In the genomic region with DNA sequence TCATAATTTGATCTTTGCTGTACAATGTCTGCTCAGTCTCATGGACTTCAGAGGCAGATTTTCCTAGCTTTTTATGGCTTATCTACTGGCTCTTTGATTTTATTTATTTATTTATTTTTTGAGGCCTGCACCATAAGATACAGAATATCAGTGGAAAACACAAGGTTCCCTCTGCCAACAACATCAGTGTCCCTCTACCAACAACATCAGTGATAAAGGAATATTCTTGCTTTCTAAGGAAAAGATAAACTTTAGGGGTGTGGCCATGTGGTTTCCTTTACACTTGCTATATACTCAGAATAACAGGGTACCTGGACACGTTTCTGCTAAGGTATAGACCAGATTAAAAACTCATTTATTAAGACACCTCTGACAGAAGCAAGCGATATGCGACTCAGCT, we compare ENCODE assay signal across 21 mouse cellular contexts. TPM values are rescaled to one million over a fixed set of nuclear protein-coding genes. Genes with fewer than 3 reads are reported as not detected.
DNase-seq lines count a peak whose midpoint lies in the region; ATAC-seq and TF ChIP-seq lines count a peak whose summit lies in the region.
"Had no signal": no experiment of that assay in that cellular context is flagged by ENCODE, and none has a peak within 500 bp of the region (broad histone marks: within the 10 kb centered on the region; RNA-seq: fewer than 3 reads in every experiment).

No protein-coding gene starts in this region.

- no peak for TF ChIP-seq EP300 in stomach, postnatal 0 days (optimal IDR thresholded peaks at IDR 0.05)

- H3K36me3 ChIP-seq in limb, embryonic 12.5 days, result no peaks in the 10 kb centered on the region
- no peaks in the 10 kb centered on the region for H3K36me3 ChIP-seq in limb, embryonic 10.5 days
- H3K36me3 ChIP-seq in liver, embryonic 16.5 days (ENCODE audit: control insufficient read depth, insufficient read depth), result no peaks in the 10 kb centered on the region; the same call in 1 of the 2 replicates
- H3K36me3 ChIP-seq in stomach, postnatal 0 days (ENCODE audit: control insufficient read depth, insufficient read depth, low read length), result no peaks in the 10 kb centered on the region
- H3K36me3 ChIP-seq in kidney, embryonic 15.5 days, result no peaks in the 10 kb centered on the region
- no peaks in the 10 kb centered on the region for H3K36me3 ChIP-seq in forebrain, embryonic 10.5 days (replicated peaks)
- H3K36me3 ChIP-seq: embryonic facial prominence, embryonic 13.5 days; hindbrain, embryonic 15.5 days; intestine, embryonic 15.5 days; limb, embryonic 15.5 days had no signal

- H3K4me1 ChIP-seq in limb, embryonic 12.5 days (replicated peaks), result 0 out of 2 replicates have a peak, but pooled peaks cover 5% of the 10 kb centered on the region
- H3K4me1 ChIP-seq in limb, embryonic 10.5 days, result peaks cover 10% of the 10 kb centered on the region
- peaks cover 21% of the 10 kb centered on the region for H3K4me1 ChIP-seq in liver, embryonic 16.5 days (ENCODE audit: control insufficient read depth, low read depth, low read length)
- no peaks in the 10 kb centered on the region for H3K4me1 ChIP-seq in stomach, postnatal 0 days (replicated peaks; ENCODE audit: control insufficient read depth, insufficient read depth)
- 0 out of 2 replicates have a peak, but pooled peaks cover 7% of the 10 kb centered on the region for H3K4me1 ChIP-seq in kidney, embryonic 15.5 days
- no peaks in the 10 kb centered on the region for H3K4me1 ChIP-seq in forebrain, embryonic 10.5 days
- H3K4me1 ChIP-seq: embryonic facial prominence, embryonic 13.5 days; hindbrain, embryonic 15.5 days; intestine, embryonic 15.5 days; limb, embryonic 15.5 days had no signal

- H3K27me3 ChIP-seq in limb, embryonic 12.5 days, result no peaks in the 10 kb centered on the region
- no peaks in the 10 kb centered on the region for H3K27me3 ChIP-seq in limb, embryonic 10.5 days (ENCODE audit: low read depth, poor library complexity, severe bottlenecking)
- H3K27me3 ChIP-seq in liver, embryonic 16.5 days (ENCODE audit: control insufficient read depth, insufficient read depth, low read depth, low read length), result no peaks in the 10 kb centered on the region
- no peaks in the 10 kb centered on the region for H3K27me3 ChIP-seq in stomach, postnatal 0 days (ENCODE audit: control insufficient read depth, insufficient read depth, low read length)
- no peaks in the 10 kb centered on the region for H3K27me3 ChIP-seq in kidney, embryonic 15.5 days
- no peaks in the 10 kb centered on the region for H3K27me3 ChIP-seq in forebrain, embryonic 10.5 days (ENCODE audit: poor library complexity, severe bottlenecking)
- H3K27me3 ChIP-seq: embryonic facial prominence, embryonic 13.5 days; hindbrain, embryonic 15.5 days; intestine, embryonic 15.5 days; limb, embryonic 15.5 days had no signal

- peak overlapping the region; percentile 35; the same call in 1 of the 2 replicates for H3K27ac ChIP-seq in limb, embryonic 12.5 days
- H3K27ac ChIP-seq in limb, embryonic 10.5 days, result no peak overlapping the region
- H3K27ac ChIP-seq in liver, embryonic 16.5 days (ENCODE audit: low read length), result peak overlapping the region; percentile 42
- peak overlapping the region; percentile 49; the same call in 1 of the 2 replicates for H3K27ac ChIP-seq in stomach, postnatal 0 days (replicated peaks)
- no peak overlapping the region for H3K27ac ChIP-seq in kidney, embryonic 15.5 days
- H3K27ac ChIP-seq in forebrain, embryonic 10.5 days, result no peak overlapping the region
- H3K27ac ChIP-seq: embryonic facial prominence, embryonic 13.5 days; hindbrain, embryonic 15.5 days; intestine, embryonic 15.5 days; layer of hippocampus, adult 2 months; limb, embryonic 15.5 days had no signal

- no peak overlapping the region for H3K4me3 ChIP-seq in limb, embryonic 12.5 days (replicated peaks)
- no peak overlapping the region for H3K4me3 ChIP-seq in limb, embryonic 10.5 days
- no peak overlapping the region for H3K4me3 ChIP-seq in liver, embryonic 16.5 days (ENCODE audit: low read depth, low read length)
- H3K4me3 ChIP-seq in stomach, postnatal 0 days (ENCODE audit: low read depth, low read length), result no peak overlapping the region
- no peak overlapping the region for H3K4me3 ChIP-seq in kidney, embryonic 15.5 days (replicated peaks)
- no peak overlapping the region for H3K4me3 ChIP-seq in forebrain, embryonic 10.5 days
- H3K4me3 ChIP-seq: embryonic facial prominence, embryonic 13.5 days; hindbrain, embryonic 15.5 days; intestine, embryonic 15.5 days; layer of hippocampus, adult 2 months; limb, embryonic 15.5 days had no signal

- no peak for TF ChIP-seq CTCF in stomach, postnatal 0 days (IDR thresholded peaks at IDR 0.05; ENCODE audit: low read depth)

- WGBS in limb, embryonic 12.5 days, result 65% methylated on average over 3 of the region's 3 CpGs
- WGBS in limb, embryonic 10.5 days, result 73% methylated on average over 3 of the region's 3 CpGs
- 27% methylated on average over 3 of the region's 3 CpGs for whole genome bisulfite sequencing in liver, embryonic 16.5 days (ENCODE audit: insufficient replicate concordance)
- 52% methylated on average over 3 of the region's 3 CpGs for WGBS in stomach, postnatal 0 days
- WGBS in kidney, embryonic 15.5 days, result 78% methylated on average over 3 of the region's 3 CpGs
- WGBS in forebrain, embryonic 10.5 days, result 90% methylated on average over 3 of the region's 3 CpGs

- no peak for ATAC-seq in limb, embryonic 12.5 days (ENCODE audit: insufficient number of reproducible peaks, insufficient read depth, low FRiP score, low TSS enrichment, low read depth)
- 0 out of 2 replicates have a peak, but pooled peaks have one; percentile 12 for ATAC-seq in liver, embryonic 16.5 days (ENCODE audit: low read depth)
- no peak for ATAC-seq in stomach, postnatal 0 days (ENCODE audit: low FRiP score, low TSS enrichment)
- ATAC-seq in kidney, embryonic 15.5 days (replicated peaks; ENCODE audit: low FRiP score), result no peak
- ATAC-seq: forebrain, embryonic 14.5 days; intestine, embryonic 15.5 days; lung, postnatal 0 days had no signal

- H3K9ac ChIP-seq in limb, embryonic 12.5 days (replicated peaks), result no peak overlapping the region
- H3K9ac ChIP-seq in liver, embryonic 16.5 days (ENCODE audit: low read depth, low read length), result no peak overlapping the region
- H3K9ac ChIP-seq in stomach, postnatal 0 days (ENCODE audit: low read length), result no peak overlapping the region
- no peak overlapping the region for H3K9ac ChIP-seq in kidney, embryonic 15.5 days
- H3K9ac ChIP-seq: hindbrain, embryonic 15.5 days; intestine, embryonic 15.5 days; limb, embryonic 15.5 days had no signal

- no peak overlapping the region for H3K4me2 ChIP-seq in limb, embryonic 12.5 days
- no peak overlapping the region for H3K4me2 ChIP-seq in liver, embryonic 16.5 days (ENCODE audit: low read depth, low read length)
- H3K4me2 ChIP-seq in stomach, postnatal 0 days (replicated peaks; ENCODE audit: low read depth), result no peak overlapping the region
- no peak overlapping the region for H3K4me2 ChIP-seq in kidney, embryonic 15.5 days
- H3K4me2 ChIP-seq: embryonic facial prominence, embryonic 13.5 days; hindbrain, embryonic 15.5 days; intestine, embryonic 15.5 days; limb, embryonic 15.5 days had no signal

- no peak for DNase-seq in limb, embryonic 10.5 days (ENCODE audit: low spot score)
- DNase-seq in c-Kit-positive CD71-positive TER-119-positive erythroid progenitor cells, embryonic 14.5 days (ENCODE audit: low spot score), result peak; percentile 42
- no peak for DNase-seq in stomach, postnatal 0 days (ENCODE audit: low spot score)
- no peak for DNase-seq in forebrain, embryonic 10.5 days (ENCODE audit: extremely low spot score, low spot score)
- DNase-seq in retina, embryonic 14.5 days (ENCODE audit: low spot score), result no peak
- DNase-seq: cerebellum, adult 2 months; cerebellum, postnatal 25 days; embryo, embryonic 11 days; kidney, adult 8-10 months; kidney, postnatal 14 days; right cerebral cortex, adult 18-20 months had no signal

- no peaks in the 10 kb centered on the region for H3K9me3 ChIP-seq in limb, embryonic 12.5 days
- H3K9me3 ChIP-seq in limb, embryonic 10.5 days (replicated peaks), result no peaks in the 10 kb centered on the region
- H3K9me3 ChIP-seq in liver, embryonic 16.5 days (replicated peaks; ENCODE audit: control insufficient read depth, low read length), result no peaks in the 10 kb centered on the region
- no peaks in the 10 kb centered on the region for H3K9me3 ChIP-seq in stomach, postnatal 0 days (ENCODE audit: control insufficient read depth, low read length)
- no peaks in the 10 kb centered on the region for H3K9me3 ChIP-seq in kidney, embryonic 15.5 days (replicated peaks)
- H3K9me3 ChIP-seq in forebrain, embryonic 10.5 days, result no peaks in the 10 kb centered on the region
- H3K9me3 ChIP-seq: embryonic facial prominence, embryonic 13.5 days; hindbrain, embryonic 15.5 days; intestine, embryonic 15.5 days; limb, embryonic 15.5 days had no signal

RNA-seq across cellular contexts. Expression of gene Ern1, which starts 48.3 kb away (rescaled TPM):
- 7.9 and 8.3 TPM in 2 replicates for polyA plus RNA-seq in limb, embryonic 12.5 days (2016; fragmentation: Nextera tagmentation; extraction: Ambion mirVana)
- polyA plus RNA-seq in limb, embryonic 10.5 days (2016; fragmentation: Nextera tagmentation; extraction: Ambion mirVana), result 7.4 and 8.2 TPM in 2 replicates
- polyA plus RNA-seq in liver, embryonic 16.5 days (2015; fragmentation: Nextera tagmentation; extraction: Ambion mirVana), result 4.7 and 5.2 TPM in 2 replicates
- polyA plus RNA-seq in stomach, postnatal 0 days (2015; fragmentation: Nextera tagmentation; extraction: Ambion mirVana), result 3.0 and 3.7 TPM in 2 replicates
- 6.6 and 7.0 TPM in 2 replicates for polyA plus RNA-seq in kidney, embryonic 15.5 days (2015; fragmentation: Nextera tagmentation; extraction: Ambion mirVana)
- 4.6 and 5.3 TPM in 2 replicates for polyA plus RNA-seq in forebrain, embryonic 10.5 days (2016; fragmentation: Nextera tagmentation; extraction: Ambion mirVana)

RNA-seq across cellular contexts. Expression of gene Icam2, which starts 51.5 kb away (rescaled TPM):
- polyA plus RNA-seq in limb, embryonic 12.5 days (2016; fragmentation: Nextera tagmentation; extraction: Ambion mirVana), result 17.8 and 27.9 TPM in 2 replicates
- 21.8 and 24.7 TPM in 2 replicates for polyA plus RNA-seq in limb, embryonic 10.5 days (2016; fragmentation: Nextera tagmentation; extraction: Ambion mirVana)
- polyA plus RNA-seq in liver, embryonic 16.5 days (2015; fragmentation: Nextera tagmentation; extraction: Ambion mirVana), result 13.4 and 14.8 TPM in 2 replicates
- 12.7 and 13.2 TPM in 2 replicates for polyA plus RNA-seq in stomach, postnatal 0 days (2015; fragmentation: Nextera tagmentation; extraction: Ambion mirVana)
- polyA plus RNA-seq in kidney, embryonic 15.5 days (2015; fragmentation: Nextera tagmentation; extraction: Ambion mirVana), result 68.9 and 75.5 TPM in 2 replicates
- polyA plus RNA-seq in forebrain, embryonic 10.5 days (2016; fragmentation: Nextera tagmentation; extraction: Ambion mirVana), result 14.8 and 17.5 TPM in 2 replicates

Comparison
In these comparisons a context has a peak if more than half of its experiments do, and no peak if none do; other contexts are left out.
1. H3K27ac ChIP-seq: peak in limb, embryonic 12.5 days (single experiment), liver, embryonic 16.5 days (single experiment) and stomach, postnatal 0 days (single experiment); none in limb, embryonic 10.5 days (single experiment), kidney, embryonic 15.5 days (single experiment) and forebrain, embryonic 10.5 days (single experiment).